Mouse (Mus musculus): Measurements from ENCODE around the gene Spag6.

Gene Spag6

GRCm38 (mm10) chr2:18693871-18694610, at the start of gene Spag6:
Gene Spag6, plus strand, starts transcription at chr2:18694032.
- in situ Hi-C loops (cut with MboI, MseI), result no loop called here

GRCm38 (mm10) chr2:18648563-18648962, 45.3 kb upstream of the Spag6 start:
- in situ Hi-C loops (cut with MboI, MseI), result no loop called here

DNA sequence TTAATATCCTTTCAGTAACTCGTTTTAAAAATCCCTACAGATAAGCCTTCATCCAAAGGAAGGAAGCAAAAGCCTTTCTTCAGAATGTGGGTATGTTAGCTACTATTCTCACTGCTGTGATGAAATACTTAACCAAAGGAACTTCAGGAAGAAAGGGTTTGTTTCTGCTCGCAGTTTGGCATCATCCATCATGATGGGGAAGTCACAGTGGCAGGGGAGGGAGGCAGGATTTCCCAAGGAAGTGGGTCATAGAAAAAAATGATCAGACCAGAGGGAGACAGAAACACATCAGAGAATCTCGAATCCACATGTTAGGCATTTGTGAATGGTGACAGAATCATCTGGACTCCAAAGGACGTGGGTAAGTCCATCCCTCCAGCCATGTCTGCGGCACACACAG, 39.0 kb upstream of the Spag6 start:
- in situ Hi-C loops (cut with MboI, MseI), result no loop called here

GRCm38 (mm10) chr2:18664003-18664402, 29.8 kb upstream of the Spag6 start:
- in situ Hi-C loops (cut with MboI, MseI), result no loop called here

DNA sequence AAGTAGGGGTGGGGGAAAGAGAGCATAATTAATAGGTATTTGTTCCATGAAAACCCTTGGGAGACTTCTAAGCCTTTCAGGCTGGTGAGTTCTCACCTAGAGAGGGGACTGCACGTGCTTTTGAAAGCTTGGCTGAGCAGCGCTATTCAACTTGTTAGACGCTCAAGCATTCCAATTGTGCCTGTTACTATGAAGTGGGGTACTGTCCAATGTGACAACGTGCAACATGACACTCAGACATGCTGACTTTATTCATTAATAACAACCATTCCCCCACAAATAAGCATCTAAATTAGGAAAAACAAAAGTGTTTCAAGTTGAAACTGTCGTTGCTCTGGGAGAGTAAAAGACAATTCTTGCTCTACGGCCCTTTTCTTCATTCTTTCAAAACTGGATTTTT, 22.8 kb upstream of the Spag6 start:
- in situ Hi-C loops (cut with MboI, MseI), result no loop called here

- in situ Hi-C loops (cut with MboI, MseI), result no loop called here
These were observed 21.6 kb upstream of the Spag6 start, which contains the start of gene Commd3 for GRCm38 (mm10) chr2:18672133-18672765. Gene Commd3, plus strand, starts transcription at chr2:18672384.

- in situ Hi-C loops (cut with MboI, MseI), result no loop called here
These were observed 21.1 kb upstream of the Spag6 start for GRCm38 (mm10) chr2:18672766-18673164.

DNA sequence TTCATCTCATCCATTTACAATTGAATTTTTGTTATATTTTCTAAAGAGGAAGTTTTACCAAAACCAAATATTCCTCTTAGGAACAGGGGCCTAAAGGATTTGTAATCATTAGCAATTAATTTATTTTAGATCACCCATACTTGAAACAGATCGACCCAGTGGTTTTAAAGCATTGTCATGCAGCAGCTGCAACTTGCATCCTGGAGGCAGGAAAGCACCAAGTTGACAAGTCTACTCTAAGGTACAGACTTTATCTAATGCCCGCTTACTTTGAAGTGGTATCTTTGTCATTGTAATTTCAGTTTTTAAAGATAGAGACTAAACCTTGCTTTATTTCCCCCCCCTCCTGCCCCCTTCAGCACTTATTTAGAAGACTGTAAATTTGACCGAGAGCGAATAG, 20.1 kb upstream of the Spag6 start:
- in situ Hi-C loops (cut with MboI, MseI), result no loop called here

DNA sequence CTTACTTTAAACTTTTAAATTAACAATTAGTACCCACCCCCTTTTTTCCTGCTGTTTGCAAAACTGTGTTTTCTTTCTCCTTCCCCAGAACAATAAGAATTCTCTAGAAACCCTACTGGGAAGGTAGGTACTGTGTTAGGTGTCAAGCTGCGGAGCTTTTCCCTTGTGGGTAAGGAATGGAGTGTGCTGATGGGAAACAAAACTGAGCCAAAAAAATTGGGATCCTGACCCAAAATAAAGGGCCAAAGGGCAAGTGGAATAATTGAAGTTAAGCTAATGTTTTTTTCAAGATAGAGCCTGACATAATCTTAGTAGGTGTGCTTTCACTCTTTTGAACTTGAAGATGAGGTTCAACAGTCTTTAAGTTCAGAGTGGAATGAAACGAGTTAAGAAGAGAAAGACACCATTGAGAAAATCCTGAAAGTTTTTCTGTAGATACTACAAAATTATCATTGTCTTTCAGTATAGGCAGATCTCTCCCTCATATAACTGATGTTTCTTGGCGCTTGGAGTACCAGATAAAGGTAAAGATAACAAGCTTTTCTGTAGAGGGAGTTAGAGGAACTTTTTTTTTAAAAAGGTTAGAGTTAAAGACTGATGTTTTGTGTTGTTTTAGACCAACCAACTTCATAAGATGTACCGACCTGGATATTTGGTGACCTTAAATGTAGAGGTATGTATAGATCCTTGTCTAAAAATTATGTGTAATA, 19.5 kb upstream of the Spag6 start:
- in situ Hi-C loops (cut with MboI, MseI), result no loop called here

DNA sequence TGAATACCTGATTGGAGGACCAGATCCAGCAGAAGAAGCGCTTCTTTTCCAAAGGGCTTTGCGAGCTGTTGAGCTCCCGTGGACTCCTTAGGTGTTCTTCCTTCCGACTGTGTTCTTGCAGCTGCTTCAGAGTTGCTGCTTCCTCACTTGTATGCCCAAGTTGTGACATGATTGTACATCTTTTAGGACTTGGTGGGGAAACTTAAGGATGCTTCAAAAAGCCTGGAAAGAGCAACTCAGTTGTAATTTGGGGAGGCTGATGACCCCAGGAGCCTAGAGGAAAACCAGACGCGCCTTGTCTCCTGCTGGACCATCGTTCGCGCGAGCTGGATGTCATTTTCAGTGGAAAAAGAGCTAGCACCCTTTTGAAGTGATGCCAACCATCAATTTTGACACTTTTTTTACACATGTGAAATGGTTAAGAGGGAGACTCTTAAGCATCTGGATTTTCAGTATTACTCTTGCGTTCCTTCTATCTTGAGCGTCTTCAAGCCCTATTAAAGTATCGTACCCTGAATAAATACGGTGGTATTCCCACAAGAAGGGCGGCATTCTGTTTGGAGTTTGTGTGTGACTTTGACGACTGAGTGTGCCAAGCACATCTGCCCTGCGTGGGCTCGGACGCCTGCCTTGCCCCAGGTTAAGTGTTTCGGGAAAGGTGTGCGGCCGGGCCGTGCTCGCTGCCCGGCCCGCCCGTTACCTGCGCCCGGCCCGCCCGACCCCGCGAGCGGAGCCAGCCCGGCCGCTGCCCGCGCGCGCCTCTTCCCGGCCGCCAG, 18.0 kb upstream of the Spag6 start:
- in situ Hi-C loops (cut with MboI, MseI), result loop anchor here (5.0 kb wide), 1 partner anchor 74 kb away; no protein-coding TSS in a partner anchor

DNA sequence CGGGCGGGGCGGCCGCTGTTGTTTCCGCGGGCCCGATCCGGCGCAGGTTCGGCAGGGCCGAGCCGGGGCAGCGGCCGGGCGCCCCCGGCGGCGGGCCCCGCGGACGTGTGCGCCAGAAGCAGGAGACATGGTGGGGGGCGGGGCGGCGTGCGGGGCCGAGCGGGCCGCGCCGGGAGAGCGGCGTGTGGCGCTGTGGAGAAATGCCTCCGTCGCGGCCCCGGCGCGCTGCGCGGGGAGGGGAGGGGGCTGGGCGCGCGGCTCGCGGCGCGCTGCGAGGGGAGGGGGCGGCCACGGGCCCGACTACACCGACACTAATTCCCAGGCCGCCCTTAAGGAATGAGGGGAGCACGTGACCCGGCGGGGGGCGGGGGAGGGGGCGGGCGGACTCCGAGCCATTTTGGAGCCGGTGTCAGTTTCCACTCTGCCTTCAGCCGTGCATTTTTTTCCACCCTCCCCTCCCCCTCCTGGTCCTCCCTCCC, 17.3 kb upstream of the Spag6 start:
- in situ Hi-C loops (cut with MboI, MseI), result loop anchor here (5.0 kb wide), 1 partner anchor 74 kb away; no protein-coding TSS in a partner anchor

GRCm38 (mm10) chr2:18676936-18677491, 16.8 kb upstream of the Spag6 start, which contains the start of gene Bmi1:
Gene Bmi1, plus strand, starts transcription at chr2:18677018.
- in situ Hi-C loops (cut with MboI, MseI), result loop anchor here (5.0 kb wide), 1 partner anchor 75 kb away; no protein-coding TSS in a partner anchor

- in situ Hi-C loops (cut with MboI, MseI), result loop anchor here (5.0 kb wide), 1 partner anchor 76 kb away; no protein-coding TSS in a partner anchor
These were observed 16.0 kb upstream of the Spag6 start for GRCm38 (mm10) chr2:18677631-18678471.

DNA sequence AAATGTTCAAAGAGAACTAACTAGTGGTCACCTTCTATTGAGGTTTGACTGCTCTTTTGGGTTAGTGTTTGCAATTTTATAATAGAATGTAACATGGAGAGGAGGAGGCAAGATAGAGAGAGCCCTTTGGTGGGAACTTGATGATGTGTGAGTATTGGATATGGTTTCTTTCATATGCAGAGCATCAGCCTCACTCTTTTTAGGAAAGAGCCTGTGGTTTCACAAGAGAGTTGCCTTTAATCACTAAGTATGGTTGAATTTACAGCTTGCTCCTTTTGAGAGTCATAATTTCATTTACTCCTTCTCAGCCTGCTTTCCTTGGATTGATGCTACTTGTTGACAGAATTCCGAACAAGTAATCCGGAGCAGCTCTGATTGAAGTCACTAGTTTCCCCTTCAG, 14.1 kb upstream of the Spag6 start:
- in situ Hi-C loops (cut with MboI, MseI), result loop anchor here (5.0 kb wide), 2 partner anchors 77 to 622 kb away; partner anchors contain the start of gene Mllt10

DNA sequence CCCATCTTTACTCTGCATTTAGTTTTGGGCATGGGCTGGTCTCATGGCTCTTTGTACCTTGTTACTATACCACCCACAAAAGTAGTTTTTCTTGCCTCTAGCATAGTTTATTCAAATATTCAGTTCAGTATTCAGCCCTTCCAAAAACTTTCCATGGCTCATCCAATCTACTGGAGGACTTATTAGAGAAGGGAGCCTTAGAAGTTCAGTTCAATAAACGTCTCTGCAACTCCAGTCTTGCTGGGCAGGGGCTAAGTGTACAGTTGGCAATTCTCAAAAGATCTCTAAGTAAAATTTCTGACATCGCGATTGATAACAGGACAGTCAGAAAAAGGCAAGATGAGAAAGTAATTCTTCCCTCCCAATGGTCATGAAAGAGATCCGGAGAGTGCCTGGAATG, 13.3 kb upstream of the Spag6 start:
- in situ Hi-C loops (cut with MboI, MseI), result loop anchor here (5.0 kb wide), 1 partner anchor 623 kb away; the partner anchor contains the start of gene Mllt10

DNA sequence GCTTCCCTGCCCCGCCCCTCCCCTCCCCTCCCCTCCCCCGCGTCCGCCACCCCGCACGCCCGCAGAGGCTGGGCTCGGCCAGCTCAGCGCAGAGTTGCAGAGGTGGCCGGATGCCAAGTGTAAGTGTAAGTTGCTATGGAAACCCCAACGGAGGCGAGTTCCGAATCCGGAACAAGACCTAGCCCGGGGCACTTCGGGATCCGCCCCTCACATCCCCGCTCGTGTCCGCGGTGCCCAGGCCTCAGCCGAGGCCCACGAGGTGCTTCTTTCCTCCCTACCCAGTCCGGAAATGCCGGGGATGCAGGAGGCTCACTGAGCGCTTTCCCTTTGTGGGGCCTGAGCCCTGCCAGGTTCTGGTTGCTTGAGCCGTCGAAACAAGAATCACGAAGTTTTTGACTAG, 12.9 kb upstream of the Spag6 start:
- in situ Hi-C loops (cut with MboI, MseI), result loop anchor here (5.0 kb wide), 1 partner anchor 624 kb away; the partner anchor contains the start of gene Mllt10

GRCm38 (mm10) chr2:18684062-18684461, 9.8 kb upstream of the Spag6 start:
- in situ Hi-C loops (cut with MboI, MseI), result loop anchor here (5.0 kb wide), 1 partner anchor 627 kb away; the partner anchor contains the start of gene Mllt10

DNA sequence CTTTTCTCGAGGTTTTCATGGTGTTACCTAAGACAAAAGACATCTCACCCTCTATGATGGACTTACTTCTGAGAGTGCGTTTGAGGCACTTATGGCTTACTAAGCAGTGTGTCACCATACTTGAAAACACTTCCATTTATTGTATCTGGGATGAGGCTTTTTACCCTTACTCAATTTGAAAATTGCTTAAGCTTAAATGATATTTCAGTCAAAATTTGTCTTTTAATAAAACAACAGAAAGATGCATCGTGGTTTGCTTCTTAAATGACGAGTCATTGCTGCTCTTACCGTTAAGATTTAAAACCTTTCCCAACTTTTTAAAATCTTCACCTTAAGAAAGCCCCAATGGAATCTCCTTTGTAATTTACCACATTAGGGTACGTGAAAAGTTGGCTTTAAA, 7.4 kb upstream of the Spag6 start:
- in situ Hi-C loops (cut with MboI, MseI), result no loop called here

DNA sequence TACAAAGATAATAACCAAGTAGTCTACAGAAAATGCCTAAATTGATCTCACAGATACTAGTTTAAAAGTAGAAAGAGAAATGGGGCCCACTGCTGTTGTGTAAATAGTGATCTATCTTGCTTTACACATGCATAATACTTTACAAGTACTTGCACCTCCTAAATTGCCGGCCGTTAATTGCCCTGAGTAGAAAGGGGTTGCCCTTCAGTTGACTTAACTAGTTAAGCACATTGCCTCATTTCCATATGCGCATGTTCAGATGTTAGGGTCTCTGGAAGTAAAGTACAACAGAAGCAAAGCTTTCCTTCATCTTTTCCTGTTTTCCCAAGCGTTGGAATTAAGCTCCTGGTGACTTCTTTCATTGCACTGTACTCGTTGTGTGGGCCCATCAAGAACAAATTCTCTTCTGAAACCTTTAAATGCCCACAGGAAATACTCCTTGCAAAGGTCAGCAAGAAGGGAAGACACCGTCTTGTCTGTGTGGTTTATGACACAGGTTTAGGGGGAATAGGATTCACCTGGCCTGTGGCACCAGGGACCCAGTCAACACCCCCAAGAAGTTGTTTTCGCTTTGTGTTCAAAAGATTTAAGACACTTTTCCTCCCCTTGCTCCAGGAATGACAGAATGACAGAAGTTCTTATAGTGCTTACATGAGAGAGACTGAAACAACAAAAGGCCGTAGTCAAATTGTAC, 6.9 kb upstream of the Spag6 start:
- in situ Hi-C loops (cut with MboI, MseI), result no loop called here
